Mouse (Mus musculus) embryonic facial prominence, embryonic 14.5 days (tissue): ENCODE results near the gene Krt8. TPM values are rescaled to one million over a fixed set of nuclear protein-coding genes. Genes with fewer than 3 reads are reported as not detected.

Experiments
- ATAC-seq: fragments of 200-750 bp; cut with Nextera tagmentation; 2 replicates; pipeline ENCODE4 v1.8.0; 2017; ENCODE audit warnings: low read depth, moderate number of reproducible peaks, moderate TSS enrichment
- DNase-seq: peaks from one replicate; pipeline ENCODE4 v3.0.0-alpha.2; 2015; ENCODE audit warnings: low spot score
- H3K27ac ChIP-seq: fragments of 300-500 bp; sonication (generic); replicated peaks from 2 replicates; pipeline ENCODE4 v1.5.1; 2014; ENCODE audit warnings: low read depth, mild to moderate bottlenecking, low read length, moderate library complexity
- H3K27me3 ChIP-seq: fragments of 300-500 bp; sonication (generic); replicated peaks from 2 replicates; pipeline ENCODE4 v1.6.1; 2014; ENCODE audit warnings: low read length; ENCODE audit not compliant: control insufficient read depth, insufficient read depth
- H3K36me3 ChIP-seq: fragments of 300-500 bp; sonication (generic); 2 replicates; pipeline ENCODE4 v1.6.1; 2014; ENCODE audit warnings: low read length, mixed read lengths; ENCODE audit not compliant: control insufficient read depth, insufficient read depth
- H3K4me1 ChIP-seq: fragments of 300-500 bp; sonication (generic); 2 replicates; pipeline ENCODE4 v1.6.1; 2014; ENCODE audit warnings: antibody characterized with exemption, low read length; ENCODE audit not compliant: control insufficient read depth, insufficient read depth
- H3K4me2 ChIP-seq: fragments of 300-500 bp; sonication (generic); 2 replicates; pipeline ENCODE4 v1.6.1; 2014; ENCODE audit warnings: low read depth, mild to moderate bottlenecking, low read length, moderate library complexity, mixed read lengths
- H3K4me3 ChIP-seq: fragments of 300-500 bp; sonication (generic); 2 replicates; pipeline ENCODE4 v1.5.1; 2014; ENCODE audit warnings: low read depth, mild to moderate bottlenecking, low read length
- H3K9ac ChIP-seq: fragments of 300-500 bp; sonication (generic); 2 replicates; pipeline ENCODE4 v1.6.1; 2014; ENCODE audit warnings: low read depth, mild to moderate bottlenecking, low read length, moderate library complexity, mixed read lengths
- H3K9me3 ChIP-seq: fragments of 300-500 bp; sonication (generic); 2 replicates; pipeline ENCODE4 v1.6.1; 2016; ENCODE audit warnings: low read length; ENCODE audit not compliant: control insufficient read depth
- WGBS: fragments of 180-500 bp; shearing (Covaris S2); extraction: QIAGEN DNeasy Blood & Tissue Kit; methylation state at CpG from one replicate; pipeline ENCODE4 v1.1.7; 2014; 5-methylcytosine and 5-hydroxymethylcytosine counted together
- polyA plus RNA-seq: library from polyadenylated mRNA; unstranded; fragments of >200 nt; fragmentation: Nextera tagmentation; extraction: Ambion mirVana; gene quantifications from 2 replicates; pipeline ENCODE4 v1.2.1, GENCODE M21; 2014

Gene Krt8
- polyA plus RNA-seq, 1 experiment from 2014 or later, result 105 TPM

- H3K9ac ChIP-seq, result no peak overlapping the region
- no peak overlapping the region for H3K27ac ChIP-seq
- no peaks in the 10 kb centered on the region for H3K9me3 ChIP-seq
- ATAC-seq (no peak), DNase-seq (no peak)
- WGBS, result 63% methylated on average over 8 of the region's 8 CpGs
- no peaks in the 10 kb centered on the region for H3K27me3 ChIP-seq
- no peaks in the 10 kb centered on the region for H3K36me3 ChIP-seq
- no peaks in the 10 kb centered on the region for H3K4me1 ChIP-seq
- H3K4me3 ChIP-seq, result no peak overlapping the region
- H3K4me2 ChIP-seq, result no peak overlapping the region
These were observed 15.6 kb downstream of the Krt8 start for GRCm38 (mm10) chr15:101988714-101989113.

- Histone ChIP-seq H3K9ac (no peak overlapping the region), H3K9me3 (no peaks in the 10 kb centered on the region), H3K4me3 (no peak overlapping the region), H3K27me3 (no peaks in the 10 kb centered on the region), H3K4me2 (no peak overlapping the region), H3K4me1 (no peaks in the 10 kb centered on the region), H3K36me3 (no peaks in the 10 kb centered on the region), H3K27ac (no peak overlapping the region)
- 0 out of 2 replicates have a peak, but pooled peaks have one; percentile 24 for ATAC-seq
- 2% methylated on average over 10 of the region's 10 CpGs for WGBS
- peak; percentile 86 for DNase-seq
These were observed 16.2 kb downstream of the Krt8 start for GRCm38 (mm10) chr15:101988119-101988518.

- Histone ChIP-seq H3K9me3 (no peaks in the 10 kb centered on the region), H3K27me3 (no peaks in the 10 kb centered on the region), H3K27ac (0 out of 2 replicates have a peak overlapping the region, but pooled peaks have one; percentile 78), H3K4me3 (no peak overlapping the region), H3K36me3 (no peaks in the 10 kb centered on the region), H3K9ac (peak overlapping the region; percentile 40; the same call in 1 of the 2 replicates), H3K4me2 (peak overlapping the region; percentile 54), H3K4me1 (no peaks in the 10 kb centered on the region)
- no peak for DNase-seq
- 13% methylated on average over 6 of the region's 6 CpGs for WGBS
- no peak for ATAC-seq
These were observed 19.5 kb downstream of the Krt8 start for GRCm38 (mm10) chr15:101984746-101985145.

- H3K9ac ChIP-seq, result peak overlapping the region; percentile 41; the same call in 1 of the 2 replicates
- peak overlapping the region; percentile 30 for H3K4me3 ChIP-seq
These were observed 20.2 kb downstream of the Krt8 start for GRCm38 (mm10) chr15:101983949-101984601.

GRCm38 (mm10) chr15:101983315-101983948 is 20.9 kb downstream of the Krt8 start:
- H3K4me1 ChIP-seq, result no peaks in the 10 kb centered on the region
- no peaks in the 10 kb centered on the region for H3K9me3 ChIP-seq
- no peaks in the 10 kb centered on the region for H3K36me3 ChIP-seq
- no peak overlapping the region for H3K9ac ChIP-seq
- DNase-seq (no peak), ATAC-seq (no peak)
- no peak overlapping the region; the same call in 1 of the 2 replicates for H3K4me3 ChIP-seq
- 75% methylated on average over 13 of the region's 13 CpGs for WGBS
- peak overlapping the region; percentile 54; the same call in 1 of the 2 replicates for H3K4me2 ChIP-seq
- no peaks in the 10 kb centered on the region for H3K27me3 ChIP-seq
- peak overlapping the region; percentile 78 for H3K27ac ChIP-seq

More at GRCm38 (mm10) chr15:101983949-101984601, 20.2 kb downstream of the Krt8 start:
- H3K27me3 ChIP-seq, result no peaks in the 10 kb centered on the region
- peak overlapping the region; percentile 54 for H3K4me2 ChIP-seq
- H3K4me1 ChIP-seq, result no peaks in the 10 kb centered on the region
- H3K9me3 ChIP-seq, result no peaks in the 10 kb centered on the region
- no peaks in the 10 kb centered on the region for H3K36me3 ChIP-seq
- WGBS, result 2% methylated on average over 15 of the region's 15 CpGs
- peak overlapping the region; percentile 78 for H3K27ac ChIP-seq
- DNase-seq, result peak; percentile 98
- ATAC-seq, result peak; percentile 97

- H3K9ac ChIP-seq, result no peak overlapping the region
- no peak overlapping the region for H3K4me2 ChIP-seq
- DNase-seq (peak; percentile 66), ATAC-seq (no peak)
- H3K4me1 ChIP-seq, result peaks cover 22% of the 10 kb centered on the region
- H3K27ac ChIP-seq, result peak overlapping the region; percentile 79
- no peaks in the 10 kb centered on the region for H3K27me3 ChIP-seq
- H3K9me3 ChIP-seq, result no peaks in the 10 kb centered on the region
- H3K36me3 ChIP-seq, result no peaks in the 10 kb centered on the region
- H3K4me3 ChIP-seq, result no peak overlapping the region
- whole genome bisulfite sequencing, result 56% methylated on average over 5 of the region's 6 CpGs
These were observed 23.4 kb downstream of the Krt8 start for GRCm38 (mm10) chr15:101980849-101981248.

GRCm38 (mm10) chr15:101977043-101977726 is 27.1 kb downstream of the Krt8 start:
- ATAC-seq (peak; percentile 87), DNase-seq (peak; percentile 95)
- no peaks in the 10 kb centered on the region for H3K9me3 ChIP-seq
- H3K4me3 ChIP-seq, result peak overlapping the region; percentile 29
- no peaks in the 10 kb centered on the region for H3K27me3 ChIP-seq
- WGBS, result 3% methylated on average over 19 of the region's 39 CpGs
- peaks cover 30% of the 10 kb centered on the region for H3K4me1 ChIP-seq
- no peaks in the 10 kb centered on the region for H3K36me3 ChIP-seq
- H3K4me2 ChIP-seq, result peak overlapping the region; percentile 56
- peak overlapping the region; percentile 65 for H3K9ac ChIP-seq
- H3K27ac ChIP-seq, result peak overlapping the region; percentile 90

- DNase-seq, result no peak
- H3K27me3 ChIP-seq, result no peaks in the 10 kb centered on the region
- H3K4me3 ChIP-seq, result 0 out of 2 replicates have a peak overlapping the region, but pooled peaks have one; percentile 29
- H3K4me1 ChIP-seq, result peaks cover 30% of the 10 kb centered on the region
- H3K9ac ChIP-seq, result peak overlapping the region; percentile 65
- H3K4me2 ChIP-seq, result peak overlapping the region; percentile 56; the same call in 1 of the 2 replicates
- no peaks in the 10 kb centered on the region for H3K9me3 ChIP-seq
- peak overlapping the region; percentile 90 for H3K27ac ChIP-seq
- no peak for ATAC-seq
- H3K36me3 ChIP-seq, result no peaks in the 10 kb centered on the region
- 44% methylated on average over 3 of the region's 3 CpGs for WGBS
These were observed 27.6 kb downstream of the Krt8 start for GRCm38 (mm10) chr15:101976641-101977040.
